Mouse (Mus musculus) midbrain, embryonic 13.5 days (tissue): ENCODE results near the gene Pold4. TPM values are rescaled to one million over a fixed set of nuclear protein-coding genes. Genes with fewer than 3 reads are reported as not detected.

Source experiments
- ATAC-seq: fragments of 200-750 bp; cut with Nextera tagmentation; 2 replicates; pipeline ENCODE4 v1.8.0; 2017; ENCODE audit warnings: mild to moderate bottlenecking, moderate TSS enrichment, moderate library complexity
- H3K27ac ChIP-seq: fragments of 300-500 bp; sonication (generic); 2 replicates; pipeline ENCODE4 v1.5.1; 2015; ENCODE audit warnings: inconsistent platforms, mild to moderate bottlenecking, moderate library complexity
- H3K27me3 ChIP-seq: fragments of 300-500 bp; sonication (generic); 2 replicates; pipeline ENCODE4 v1.6.1; 2015; ENCODE audit warnings: mild to moderate bottlenecking, inconsistent platforms
- H3K36me3 ChIP-seq: fragments of 300-500 bp; sonication (generic); 2 replicates; pipeline ENCODE4 v1.6.1; 2015; ENCODE audit warnings: mild to moderate bottlenecking, inconsistent platforms
- H3K4me1 ChIP-seq: fragments of 300-500 bp; sonication (generic); replicated peaks from 2 replicates; pipeline ENCODE4 v1.6.1; 2015; ENCODE audit warnings: inconsistent platforms
- H3K4me2 ChIP-seq: fragments of 300-500 bp; sonication (generic); replicated peaks from 2 replicates; pipeline ENCODE4 v1.6.1; 2015; ENCODE audit warnings: moderate library complexity, mild to moderate bottlenecking, inconsistent platforms
- H3K4me3 ChIP-seq: fragments of 300-500 bp; sonication (generic); replicated peaks from 2 replicates; pipeline ENCODE4 v1.5.1; 2015; ENCODE audit warnings: mild to moderate bottlenecking, inconsistent platforms
- H3K9ac ChIP-seq: fragments of 300-500 bp; sonication (generic); replicated peaks from 2 replicates; pipeline ENCODE4 v1.6.1; 2015; ENCODE audit warnings: mild to moderate bottlenecking, inconsistent platforms
- H3K9me3 ChIP-seq: fragments of 300-500 bp; sonication (generic); 2 replicates; pipeline ENCODE4 v1.6.1; 2016; ENCODE audit warnings: mild to moderate bottlenecking, inconsistent platforms
- WGBS: fragments of 180-500 bp; shearing (Covaris S2); methylation state at CpG from one replicate; pipeline ENCODE4 v1.1.7; 2015; 5-methylcytosine and 5-hydroxymethylcytosine counted together
- polyA plus RNA-seq: library from polyadenylated mRNA; unstranded; fragments of >200 nt; fragmentation: Nextera tagmentation; extraction: Ambion mirVana; gene quantifications from 2 replicates; pipeline ENCODE4 v1.2.1, GENCODE M21; 2015

The Pold4 gene
- 14.5 and 15.3 TPM in 2 replicates for polyA plus RNA-seq

GRCm38 (mm10) chr19:4231253-4232185, at the start of gene Pold4:
Pold4 (plus strand) TSS chr19:4231899.
- peak; percentile 92 for ATAC-seq
- Histone ChIP-seq H3K4me1 (peaks cover 11% of the 10 kb centered on the region), H3K27me3 (peaks cover 37% of the 10 kb centered on the region), H3K9ac (peak within 1 kb of the TSS; percentile 75), H3K9me3 (no peaks in the 10 kb centered on the region), H3K36me3 (no peaks in the 10 kb centered on the region), H3K4me2 (peak within 1 kb of the TSS; percentile 86), H3K4me3 (peak within 1 kb of the TSS; percentile 60), H3K27ac (peak within 1 kb of the TSS; percentile 79)
- 10% methylated on average over 26 of the region's 26 CpGs for WGBS

- no peaks in the 10 kb centered on the region for H3K27me3 ChIP-seq
- no peak for ATAC-seq
- 63% methylated on average over 2 of the region's 2 CpGs for WGBS
Measured at GRCm38 (mm10) chr19:4183689-4184088, 48.0 kb upstream of the Pold4 start.

GRCm38 (mm10) chr19:4184976-4185975, 46.4 kb upstream of the Pold4 start:
- Histone ChIP-seq H3K4me1 (peaks cover 9% of the 10 kb centered on the region), H3K4me2 (no peak overlapping the region), H3K4me3 (no peak overlapping the region), H3K36me3 (no peaks in the 10 kb centered on the region), H3K27me3 (no peaks in the 10 kb centered on the region), H3K27ac (no peak overlapping the region), H3K9ac (no peak overlapping the region), H3K9me3 (no peaks in the 10 kb centered on the region)
- 65% methylated on average over 15 of the region's 15 CpGs for WGBS
- no peak for ATAC-seq

More at GRCm38 (mm10) chr19:4183689-4184088, 48.0 kb upstream of the Pold4 start:
- no peaks in the 10 kb centered on the region for H3K9me3 ChIP-seq
- no peak overlapping the region for H3K4me2 ChIP-seq
- peaks cover 9% of the 10 kb centered on the region for H3K4me1 ChIP-seq
- no peak overlapping the region for H3K4me3 ChIP-seq
- no peaks in the 10 kb centered on the region for H3K36me3 ChIP-seq
- no peak overlapping the region for H3K9ac ChIP-seq
- no peak overlapping the region for H3K27ac ChIP-seq

GRCm38 (mm10) chr19:4187303-4187702, 44.4 kb upstream of the Pold4 start:
- WGBS: 83% methylated on average over 3 of the region's 3 CpGs
- Histone ChIP-seq H3K4me1 (peaks cover 2% of the 10 kb centered on the region; the same call in 1 of the 2 replicates), H3K4me3 (no peak overlapping the region), H3K36me3 (no peaks in the 10 kb centered on the region), H3K4me2 (no peak overlapping the region), H3K9me3 (no peaks in the 10 kb centered on the region), H3K27me3 (no peaks in the 10 kb centered on the region), H3K9ac (no peak overlapping the region), H3K27ac (no peak overlapping the region)
- ATAC-seq: no peak

GRCm38 (mm10) chr19:4189051-4189620, 42.6 kb upstream of the Pold4 start:
- no peaks in the 10 kb centered on the region for H3K9me3 ChIP-seq
- WGBS: 85% methylated on average over 12 of the region's 12 CpGs

GRCm38 (mm10) chr19:4190831-4191334, 40.8 kb upstream of the Pold4 start, which contains the start of gene Tbc1d10c:
Tbc1d10c (minus strand) TSS chr19:4191284.
- ATAC-seq: no peak
- 76% methylated on average over 4 of the region's 4 CpGs for WGBS
- no peaks in the 10 kb centered on the region for H3K9me3 ChIP-seq

More at GRCm38 (mm10) chr19:4189051-4189620, 42.6 kb upstream of the Pold4 start:
- ATAC-seq: no peak
- no peaks in the 10 kb centered on the region for H3K27me3 ChIP-seq
- no peak overlapping the region for H3K4me2 ChIP-seq
- H3K4me3 ChIP-seq: no peak overlapping the region
- no peak overlapping the region for H3K27ac ChIP-seq
- peaks cover 19% of the 10 kb centered on the region for H3K4me1 ChIP-seq
- H3K9ac ChIP-seq: no peak overlapping the region
- H3K36me3 ChIP-seq: peaks cover 9% of the 10 kb centered on the region

GRCm38 (mm10) chr19:4191528-4192250, 40.0 kb upstream of the Pold4 start, which contains the start of gene Ppp1ca:
Ppp1ca (plus strand) TSS chr19:4192065.
- Histone ChIP-seq H3K9ac (peak within 1 kb of the TSS; percentile 96), H3K27ac (peak within 1 kb of the TSS; percentile 91), H3K4me1 (peaks cover 20% of the 10 kb centered on the region), H3K9me3 (no peaks in the 10 kb centered on the region), H3K27me3 (no peaks in the 10 kb centered on the region), H3K4me2 (peak within 1 kb of the TSS; percentile 98), H3K4me3 (peak within 1 kb of the TSS; percentile 97), H3K36me3 (peaks cover 35% of the 10 kb centered on the region)
- peak; percentile 93 for ATAC-seq
- WGBS: 8% methylated on average over 46 of the region's 47 CpGs

More at GRCm38 (mm10) chr19:4190831-4191334, 40.8 kb upstream of the Pold4 start, which contains the start of gene Tbc1d10c:
- Histone ChIP-seq H3K27ac (peak within 1 kb of the TSS; percentile 91), H3K36me3 (peaks cover 27% of the 10 kb centered on the region), H3K27me3 (no peaks in the 10 kb centered on the region), H3K9ac (peak within 1 kb of the TSS; percentile 96), H3K4me1 (peaks cover 20% of the 10 kb centered on the region), H3K4me3 (peak within 1 kb of the TSS; percentile 97), H3K4me2 (peak within 1 kb of the TSS; percentile 98)

- Histone ChIP-seq H3K4me2 (peak overlapping the region; percentile 98), H3K27ac (peak overlapping the region; percentile 91), H3K36me3 (peaks cover 42% of the 10 kb centered on the region), H3K9me3 (no peaks in the 10 kb centered on the region), H3K9ac (peak overlapping the region; percentile 96), H3K4me1 (peaks cover 20% of the 10 kb centered on the region), H3K4me3 (peak overlapping the region; percentile 97), H3K27me3 (no peaks in the 10 kb centered on the region)
- WGBS: under 1% methylated on average over 38 of the region's 52 CpGs
- peak; percentile 15 for ATAC-seq
Measured at GRCm38 (mm10) chr19:4192251-4192985, 39.3 kb upstream of the Pold4 start.

GRCm38 (mm10) chr19:4193129-4193528, 38.6 kb upstream of the Pold4 start:
- peak overlapping the region; percentile 96 for H3K9ac ChIP-seq
- WGBS: 58% methylated on average over 6 of the region's 6 CpGs
- no peak overlapping the region for H3K27ac ChIP-seq
- no peaks in the 10 kb centered on the region for H3K9me3 ChIP-seq
- no peaks in the 10 kb centered on the region for H3K27me3 ChIP-seq
- peaks cover 47% of the 10 kb centered on the region for H3K36me3 ChIP-seq
- peak overlapping the region; percentile 98 for H3K4me2 ChIP-seq
- ATAC-seq: no peak
- H3K4me3 ChIP-seq: peak overlapping the region; percentile 97
- peaks cover 20% of the 10 kb centered on the region for H3K4me1 ChIP-seq
